Mouse (Mus musculus) kidney, adult 2 months (tissue): ENCODE results near the gene Tor1b.

Experiments used
- CTCF ChIP-seq: fragments of 200-500 bp; conservative IDR thresholded peaks from 2 replicates; pipeline ENCODE4 v1.5.1; 2011; ENCODE audit warnings: low read depth, mild to moderate bottlenecking, control low read depth, low read length, moderate library complexity, mixed read lengths; ENCODE audit not compliant: insufficient read depth, insufficient read length
- POLR2A ChIP-seq: fragments of 200-500 bp; IDR thresholded peaks from one replicate; pipeline ENCODE4 v1.6.1; 2011; ENCODE audit warnings: low read depth, low read length, control low read depth

DNA sequence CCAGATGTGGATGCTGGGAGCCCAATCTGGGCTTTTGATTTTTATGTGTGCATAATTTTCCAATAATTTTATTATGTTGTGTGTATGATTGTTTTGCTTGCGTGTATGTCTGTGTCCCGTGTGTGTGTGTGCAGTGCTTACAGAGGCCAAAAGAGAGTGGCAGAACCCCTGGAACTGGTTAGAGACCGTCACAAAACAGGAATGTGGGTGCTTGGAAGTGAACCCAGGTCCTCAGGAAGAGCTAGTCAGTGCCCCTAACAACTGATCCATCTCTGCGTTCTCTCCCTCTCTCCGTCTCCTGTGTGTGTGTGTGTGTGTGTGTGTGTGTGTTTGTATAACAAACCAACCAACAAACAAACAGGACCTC, 319 bp upstream of the Tor1b start:
- TF ChIP-seq CTCF: no peak
- TF ChIP-seq POLR2A: no peak
